Mouse (Mus musculus): ENCODE results near the gene Tmc3. TPM values are rescaled to one million over a fixed set of nuclear protein-coding genes. Genes with fewer than 3 reads are reported as not detected.

Gene Tmc3
- polyA plus RNA-seq, 1 experiment from 2014 or later, result 0.07 TPM

- H3K4me3 ChIP-seq (ENCODE audit: low read depth, low read length), result no peak overlapping the region
- H3K36me3 ChIP-seq (ENCODE audit: control insufficient read depth, insufficient read depth), result no peaks in the 10 kb centered on the region
- no peaks in the 10 kb centered on the region for H3K9me3 ChIP-seq (replicated peaks; ENCODE audit: control insufficient read depth, low read length)
- no peak overlapping the region for H3K4me2 ChIP-seq (ENCODE audit: low read depth, low read length)
- 47% methylated on average over 1 of the region's 1 CpGs for WGBS (ENCODE audit: insufficient replicate concordance)
- H3K9ac ChIP-seq (ENCODE audit: low read depth, low read length), result no peak overlapping the region
- no peaks in the 10 kb centered on the region for H3K4me1 ChIP-seq (ENCODE audit: control insufficient read depth, low read depth, low read length)
- H3K27ac ChIP-seq (ENCODE audit: low read length), result no peak overlapping the region
- H3K27me3 ChIP-seq (ENCODE audit: control insufficient read depth, insufficient read depth, low read depth, low read length), result no peaks in the 10 kb centered on the region
- no peak for ATAC-seq (ENCODE audit: low read depth)
Measured at GRCm38 (mm10) chr7:83611886-83612285, 27.2 kb downstream of the Tmc3 start.

GRCm38 (mm10) chr7:83615272-83615671 lies 30.5 kb downstream of the Tmc3 start:
- Histone ChIP-seq H3K4me1 (ENCODE audit: control insufficient read depth, low read depth, low read length) (no peaks in the 10 kb centered on the region), H3K4me2 (ENCODE audit: low read depth, low read length) (no peak overlapping the region), H3K36me3 (ENCODE audit: control insufficient read depth, insufficient read depth) (no peaks in the 10 kb centered on the region), H3K27ac (ENCODE audit: low read length) (no peak overlapping the region), H3K4me3 (ENCODE audit: low read depth, low read length) (no peak overlapping the region), H3K9me3 (replicated peaks; ENCODE audit: control insufficient read depth, low read length) (no peaks in the 10 kb centered on the region), H3K9ac (ENCODE audit: low read depth, low read length) (no peak overlapping the region), H3K27me3 (ENCODE audit: control insufficient read depth, insufficient read depth, low read depth, low read length) (no peaks in the 10 kb centered on the region)
- ATAC-seq (ENCODE audit: low read depth), result no peak
- 67% methylated on average over 3 of the region's 3 CpGs for WGBS (ENCODE audit: insufficient replicate concordance)

- no peak for ATAC-seq (ENCODE audit: low read depth)
- 71% methylated on average over 8 of the region's 8 CpGs for WGBS (ENCODE audit: insufficient replicate concordance)
Measured at GRCm38 (mm10) chr7:83615815-83616214, 31.1 kb downstream of the Tmc3 start.

GRCm38 (mm10) chr7:83616268-83616667 lies 31.5 kb downstream of the Tmc3 start:
- H3K4me2 ChIP-seq (ENCODE audit: low read depth, low read length), result no peak overlapping the region
- H3K27me3 ChIP-seq (ENCODE audit: control insufficient read depth, insufficient read depth, low read depth, low read length), result no peaks in the 10 kb centered on the region
- 54% methylated on average over 3 of the region's 3 CpGs for WGBS (ENCODE audit: insufficient replicate concordance)
- no peak overlapping the region for H3K9ac ChIP-seq (ENCODE audit: low read depth, low read length)
- no peak overlapping the region for H3K27ac ChIP-seq (ENCODE audit: low read length)
- H3K36me3 ChIP-seq (ENCODE audit: control insufficient read depth, insufficient read depth), result no peaks in the 10 kb centered on the region
- H3K4me3 ChIP-seq (ENCODE audit: low read depth, low read length), result no peak overlapping the region
- no peaks in the 10 kb centered on the region for H3K9me3 ChIP-seq (replicated peaks; ENCODE audit: control insufficient read depth, low read length)
- ATAC-seq (ENCODE audit: low read depth), result no peak
- no peaks in the 10 kb centered on the region for H3K4me1 ChIP-seq (ENCODE audit: control insufficient read depth, low read depth, low read length)

More at GRCm38 (mm10) chr7:83615815-83616214, 31.1 kb downstream of the Tmc3 start:
- no peaks in the 10 kb centered on the region for H3K27me3 ChIP-seq (ENCODE audit: control insufficient read depth, insufficient read depth, low read depth, low read length)
- H3K4me3 ChIP-seq (ENCODE audit: low read depth, low read length), result no peak overlapping the region
- H3K9me3 ChIP-seq (replicated peaks; ENCODE audit: control insufficient read depth, low read length), result no peaks in the 10 kb centered on the region
- no peak overlapping the region for H3K27ac ChIP-seq (ENCODE audit: low read length)
- H3K4me2 ChIP-seq (ENCODE audit: low read depth, low read length), result no peak overlapping the region
- H3K36me3 ChIP-seq (ENCODE audit: control insufficient read depth, insufficient read depth), result no peaks in the 10 kb centered on the region
- H3K9ac ChIP-seq (ENCODE audit: low read depth, low read length), result no peak overlapping the region
- H3K4me1 ChIP-seq (ENCODE audit: control insufficient read depth, low read depth, low read length), result no peaks in the 10 kb centered on the region

GRCm38 (mm10) chr7:83618709-83619108 lies 34.0 kb downstream of the Tmc3 start:
- no peaks in the 10 kb centered on the region for H3K9me3 ChIP-seq (replicated peaks; ENCODE audit: control insufficient read depth, low read length)
- no peak for ATAC-seq (ENCODE audit: low read depth)
- no peak overlapping the region for H3K27ac ChIP-seq (ENCODE audit: low read length)
- 52% methylated on average over 1 of the region's 1 CpGs for WGBS (ENCODE audit: insufficient replicate concordance)
- no peak overlapping the region for H3K4me2 ChIP-seq (ENCODE audit: low read depth, low read length)
- H3K4me3 ChIP-seq (ENCODE audit: low read depth, low read length), result no peak overlapping the region
- H3K4me1 ChIP-seq (ENCODE audit: control insufficient read depth, low read depth, low read length), result no peaks in the 10 kb centered on the region
- H3K27me3 ChIP-seq (ENCODE audit: control insufficient read depth, insufficient read depth, low read depth, low read length), result no peaks in the 10 kb centered on the region
- H3K36me3 ChIP-seq (ENCODE audit: control insufficient read depth, insufficient read depth), result no peaks in the 10 kb centered on the region
- no peak overlapping the region for H3K9ac ChIP-seq (ENCODE audit: low read depth, low read length)

GRCm38 (mm10) chr7:83622582-83622981 lies 37.9 kb downstream of the Tmc3 start:
- Histone ChIP-seq H3K9me3 (replicated peaks; ENCODE audit: control insufficient read depth, low read length) (no peaks in the 10 kb centered on the region), H3K36me3 (ENCODE audit: control insufficient read depth, insufficient read depth) (no peaks in the 10 kb centered on the region), H3K4me2 (ENCODE audit: low read depth, low read length) (no peak overlapping the region), H3K9ac (ENCODE audit: low read depth, low read length) (no peak overlapping the region), H3K4me3 (ENCODE audit: low read depth, low read length) (no peak overlapping the region), H3K4me1 (ENCODE audit: control insufficient read depth, low read depth, low read length) (no peaks in the 10 kb centered on the region), H3K27ac (ENCODE audit: low read length) (no peak overlapping the region), H3K27me3 (ENCODE audit: control insufficient read depth, insufficient read depth, low read depth, low read length) (no peaks in the 10 kb centered on the region)
- 63% methylated on average over 6 of the region's 6 CpGs for WGBS (ENCODE audit: insufficient replicate concordance)
- ATAC-seq (ENCODE audit: low read depth), result no peak

- H3K27ac ChIP-seq (ENCODE audit: low read length), result no peak overlapping the region
- H3K9ac ChIP-seq (ENCODE audit: low read depth, low read length), result no peak overlapping the region
- no peaks in the 10 kb centered on the region for H3K9me3 ChIP-seq (replicated peaks; ENCODE audit: control insufficient read depth, low read length)
- no peaks in the 10 kb centered on the region for H3K36me3 ChIP-seq (ENCODE audit: control insufficient read depth, insufficient read depth)
- no peak overlapping the region for H3K4me2 ChIP-seq (ENCODE audit: low read depth, low read length)
- H3K4me1 ChIP-seq (ENCODE audit: control insufficient read depth, low read depth, low read length), result no peaks in the 10 kb centered on the region
- no peaks in the 10 kb centered on the region for H3K27me3 ChIP-seq (ENCODE audit: control insufficient read depth, insufficient read depth, low read depth, low read length)
- 50% methylated on average over 1 of the region's 1 CpGs for WGBS (ENCODE audit: insufficient replicate concordance)
- H3K4me3 ChIP-seq (ENCODE audit: low read depth, low read length), result no peak overlapping the region
- ATAC-seq (ENCODE audit: low read depth), result no peak
Measured at GRCm38 (mm10) chr7:83624065-83624464, 39.3 kb downstream of the Tmc3 start.

- 53% methylated on average over 8 of the region's 8 CpGs for WGBS (ENCODE audit: insufficient replicate concordance)
- no peak overlapping the region for H3K27ac ChIP-seq (ENCODE audit: low read length)
- no peak for ATAC-seq (ENCODE audit: low read depth)
- peaks cover 2% of the 10 kb centered on the region for H3K4me1 ChIP-seq (ENCODE audit: control insufficient read depth, low read depth, low read length)
- H3K4me3 ChIP-seq (ENCODE audit: low read depth, low read length), result no peak overlapping the region
- H3K36me3 ChIP-seq (ENCODE audit: control insufficient read depth, insufficient read depth), result no peaks in the 10 kb centered on the region
- H3K9me3 ChIP-seq (replicated peaks; ENCODE audit: control insufficient read depth, low read length), result no peaks in the 10 kb centered on the region
- H3K27me3 ChIP-seq (ENCODE audit: control insufficient read depth, insufficient read depth, low read depth, low read length), result no peaks in the 10 kb centered on the region
- no peak overlapping the region for H3K4me2 ChIP-seq (ENCODE audit: low read depth, low read length)
- H3K9ac ChIP-seq (ENCODE audit: low read depth, low read length), result no peak overlapping the region
Measured at GRCm38 (mm10) chr7:83626557-83627257, 42.0 kb downstream of the Tmc3 start.

GRCm38 (mm10) chr7:83627369-83627768 lies 42.6 kb downstream of the Tmc3 start:
- no peak for ATAC-seq (ENCODE audit: low read depth)
- H3K9ac ChIP-seq (ENCODE audit: low read depth, low read length), result no peak overlapping the region
- H3K4me1 ChIP-seq (ENCODE audit: control insufficient read depth, low read depth, low read length), result peaks cover 3% of the 10 kb centered on the region
- no peak overlapping the region for H3K4me2 ChIP-seq (ENCODE audit: low read depth, low read length)
- 74% methylated on average over 4 of the region's 4 CpGs for WGBS (ENCODE audit: insufficient replicate concordance)
- H3K27me3 ChIP-seq (ENCODE audit: control insufficient read depth, insufficient read depth, low read depth, low read length), result no peaks in the 10 kb centered on the region
- H3K36me3 ChIP-seq (ENCODE audit: control insufficient read depth, insufficient read depth), result no peaks in the 10 kb centered on the region
- H3K4me3 ChIP-seq (ENCODE audit: low read depth, low read length), result no peak overlapping the region
- H3K9me3 ChIP-seq (replicated peaks; ENCODE audit: control insufficient read depth, low read length), result no peaks in the 10 kb centered on the region
- H3K27ac ChIP-seq (ENCODE audit: low read length), result no peak overlapping the region

Data from liver, embryonic 16.5 days (tissue).